Mouse (Mus musculus) cerebellum, postnatal 4 days (tissue): ENCODE measurements at regions not wholly inside any gene's neighbourhood (a gene's known extent, or its start where the extent isn't known, plus 50 kb on each side); places are given as distances from the start of the nearest gene placed in this dataset.
A peak's percentile ranks its signal among the peaks of the same experiment; 100 is the strongest.

Source experiments
- DNase-seq, 2 experiments: peaks; one replicate each; pipeline ENCODE4 v3.0.0; 2022; ENCODE audit warnings: low spot score in 2 of 2, mixed read lengths in 1 of 2

GRCm38 (mm10) chr9:74021339-74021738 lies 52.6 kb upstream of the Unc13c start:
- no peak for DNase-seq

DNA sequence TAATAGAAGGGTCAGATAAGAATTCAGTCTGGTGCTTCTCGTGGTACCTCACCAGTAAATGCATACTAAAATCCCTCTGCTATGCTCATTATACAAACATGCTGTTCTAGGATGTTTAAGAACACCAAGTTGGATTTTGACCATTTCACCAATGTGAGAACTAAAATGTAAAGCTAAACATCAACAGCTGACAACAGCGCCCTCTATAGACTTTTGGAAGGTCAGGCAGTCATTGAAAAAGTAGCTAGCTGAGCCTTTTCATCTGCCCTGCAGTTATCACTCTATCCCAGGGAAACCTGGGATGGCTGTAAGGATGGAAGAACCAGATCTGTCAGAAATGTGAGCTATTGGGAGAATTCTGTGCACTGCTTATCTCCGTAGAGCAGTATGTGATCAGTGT lies 55.2 kb upstream of the Unc13c start:
- no peak for DNase-seq

DNA sequence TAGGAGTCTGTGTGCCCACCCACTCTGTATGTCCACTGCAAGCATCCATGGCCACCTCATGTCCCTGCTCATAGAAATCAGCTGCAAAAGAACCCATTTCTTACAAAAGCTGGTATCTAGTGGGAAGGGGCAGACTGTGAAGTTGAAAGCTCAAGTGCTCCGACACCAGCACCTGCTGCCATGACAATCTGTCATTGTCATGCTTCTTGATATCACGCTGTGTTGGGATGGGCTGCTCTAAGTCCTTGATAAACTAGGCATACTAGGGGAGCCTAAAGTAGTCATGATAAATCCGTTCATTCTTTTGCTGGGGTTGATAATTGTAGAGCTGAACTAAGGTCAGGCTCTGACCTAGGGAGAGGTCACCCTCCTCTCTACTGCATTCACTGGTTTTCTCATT lies 57.4 kb upstream of the Unc13c start:
- no peak for DNase-seq

- DNase-seq = peak in 1 of 2 experiments; percentile 19
These were observed 59.7 kb upstream of the Unc13c start for GRCm38 (mm10) chr9:74028438-74028837.

GRCm38 (mm10) chr9:74045936-74046335 lies 64.2 kb upstream of the Wdr72 start:
- peak in 1 of 2 experiments; percentile 22 for DNase-seq

DNA sequence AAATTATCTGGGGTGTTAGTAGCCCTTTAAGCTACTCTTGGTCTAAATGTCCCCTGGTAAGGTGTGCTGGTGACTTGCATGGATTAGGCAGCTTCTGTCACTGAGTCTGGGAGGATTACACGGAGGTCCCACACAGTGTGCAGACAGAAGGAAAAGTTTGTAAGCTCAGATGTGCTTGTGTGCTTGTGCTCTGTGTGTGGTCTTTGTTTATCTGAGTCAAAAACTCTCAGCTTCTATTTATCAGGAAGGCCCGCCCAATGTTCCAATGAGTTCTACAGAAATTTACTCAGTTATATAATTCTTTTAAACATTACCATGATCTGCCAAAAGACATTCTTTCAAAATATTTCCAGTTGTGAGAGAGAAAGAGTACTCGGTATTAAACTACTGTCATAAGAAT lies 60.4 kb upstream of the Wdr72 start:
- no peak for DNase-seq

DNA sequence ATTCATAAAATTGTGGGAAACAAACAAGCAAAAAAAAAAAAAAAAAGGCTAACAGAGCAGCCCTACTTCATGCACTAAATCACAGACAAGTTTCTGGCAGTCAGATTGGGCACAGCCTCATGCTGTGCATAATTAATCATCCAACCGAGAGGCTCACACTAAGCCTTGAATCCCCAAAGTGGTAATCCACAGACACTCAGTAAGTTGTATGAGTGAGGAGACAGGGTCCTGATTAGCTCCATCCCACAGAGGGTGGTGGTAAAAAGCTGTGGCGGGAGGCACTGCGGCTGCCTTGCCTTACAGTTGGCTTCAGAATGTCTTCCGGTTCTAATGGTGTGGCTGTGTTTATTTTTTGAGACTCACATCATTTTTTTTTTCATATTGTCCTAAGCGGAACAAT lies 53.4 kb upstream of the Wdr72 start:
- no peak for DNase-seq

DNA sequence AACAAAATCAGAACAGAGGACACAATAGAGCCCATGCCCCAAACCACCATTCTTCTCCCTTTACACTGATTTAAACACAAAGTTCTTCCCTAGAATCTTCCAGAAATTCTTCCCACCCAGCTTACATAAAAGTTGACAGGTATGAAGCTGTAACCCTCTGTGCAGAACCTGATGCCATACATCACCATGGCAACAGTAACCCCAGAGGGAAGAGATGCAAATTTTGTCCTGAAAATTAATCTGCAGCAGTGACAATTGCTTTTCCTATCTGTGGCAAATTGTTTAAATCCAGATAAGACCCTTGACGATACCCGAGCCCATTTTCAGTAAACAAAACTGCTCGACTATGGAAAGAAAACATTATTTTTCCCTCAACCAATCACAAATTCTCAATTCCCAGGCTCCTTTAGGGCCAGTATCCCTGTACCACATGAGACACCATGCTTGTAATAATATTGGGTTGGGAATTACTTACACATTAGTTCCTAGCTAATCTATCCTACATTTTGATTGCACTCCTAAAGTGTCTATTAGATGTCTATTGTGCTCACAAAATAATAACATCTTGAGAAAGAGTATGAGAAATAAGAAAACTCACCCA lies 52.6 kb upstream of the Wdr72 start:
- no peak for DNase-seq

- DNase-seq = no peak
These were observed 51.8 kb upstream of the Wdr72 start for GRCm38 (mm10) chr9:74058269-74058871.
